Mouse (Mus musculus) forebrain, embryonic 11.5 days (tissue): ENCODE results near the gene Serpine2. TPM values are rescaled to one million over a fixed set of nuclear protein-coding genes. Genes with fewer than 3 reads are reported as not detected.

ENCODE experiments used
- ATAC-seq: fragments of 200-750 bp; cut with Nextera tagmentation; replicated peaks from 2 replicates; pipeline ENCODE4 v1.8.0; 2017; ENCODE audit warnings: moderate TSS enrichment; ENCODE audit not compliant: low FRiP score
- DNase-seq: peaks from one replicate; pipeline ENCODE4 v3.0.0-alpha.2; 2017; ENCODE audit warnings: low spot score
- H3K27ac ChIP-seq: fragments of 300-500 bp; sonication (generic); 2 replicates; pipeline ENCODE4 v1.5.1; 2014; ENCODE audit warnings: low read depth, low read length
- H3K27me3 ChIP-seq: fragments of 300-500 bp; sonication (generic); 2 replicates; pipeline ENCODE4 v1.6.1; 2014; ENCODE audit warnings: mild to moderate bottlenecking, low read length, mixed read lengths; ENCODE audit not compliant: control insufficient read depth, insufficient read depth
- H3K36me3 ChIP-seq: fragments of 300-500 bp; sonication (generic); 2 replicates; pipeline ENCODE4 v1.6.1; 2014; ENCODE audit warnings: mild to moderate bottlenecking, low read length, moderate library complexity, mixed read lengths; ENCODE audit not compliant: control insufficient read depth, insufficient read depth
- H3K4me1 ChIP-seq: fragments of 300-500 bp; sonication (generic); replicated peaks from 2 replicates; pipeline ENCODE4 v1.6.1; 2014; ENCODE audit warnings: low read length, mixed read lengths; ENCODE audit not compliant: control insufficient read depth, insufficient read depth
- H3K4me2 ChIP-seq: fragments of 300-500 bp; sonication (generic); 2 replicates; pipeline ENCODE4 v1.6.1; 2014; ENCODE audit warnings: low read depth, mild to moderate bottlenecking, low read length, moderate library complexity, mixed read lengths; ENCODE audit not compliant: severe bottlenecking
- H3K4me3 ChIP-seq: fragments of 300-500 bp; sonication (generic); 2 replicates; pipeline ENCODE4 v1.5.1; 2014; ENCODE audit warnings: low read depth, low read length
- H3K9ac ChIP-seq: fragments of 300-500 bp; sonication (generic); 2 replicates; pipeline ENCODE4 v1.6.1; 2014; ENCODE audit warnings: low read length
- H3K9me3 ChIP-seq: fragments of 300-500 bp; sonication (generic); 2 replicates; pipeline ENCODE4 v1.6.1; 2016; ENCODE audit warnings: low read length, mixed read lengths; ENCODE audit not compliant: control insufficient read depth
- WGBS: fragments of 180-500 bp; shearing (Covaris S2); extraction: QIAGEN DNeasy Blood & Tissue Kit; methylation state at CpG from one replicate; pipeline ENCODE4 v1.1.7; 2014; 5-methylcytosine and 5-hydroxymethylcytosine counted together
- polyA plus RNA-seq: library from polyadenylated mRNA; unstranded; fragments of >200 nt; fragmentation: Nextera tagmentation; extraction: Ambion mirVana; gene quantifications from 2 replicates; pipeline ENCODE4 v1.2.1, GENCODE M21; 2014

The Serpine2 gene
- polyA plus RNA-seq, 1 experiment from 2014 or later, result 49.1 TPM

- peaks cover 9% of the 10 kb centered on the region for H3K27me3 ChIP-seq
- WGBS, result 33% methylated on average over 4 of the region's 4 CpGs
- ATAC-seq (no peak), DNase-seq (no peak)
- H3K36me3 ChIP-seq, result no peaks in the 10 kb centered on the region
- peak overlapping the region; percentile 92 for H3K4me2 ChIP-seq
- no peaks in the 10 kb centered on the region for H3K9me3 ChIP-seq
- H3K4me3 ChIP-seq, result peak overlapping the region; percentile 59
- H3K4me1 ChIP-seq, result peaks cover 2% of the 10 kb centered on the region; the same call in 1 of the 2 replicates
- peak overlapping the region; percentile 72 for H3K9ac ChIP-seq
- H3K27ac ChIP-seq, result no peak overlapping the region
Observed at GRCm38 (mm10) chr1:79859026-79859425, 2.0 kb downstream of the Serpine2 start.

DNA sequence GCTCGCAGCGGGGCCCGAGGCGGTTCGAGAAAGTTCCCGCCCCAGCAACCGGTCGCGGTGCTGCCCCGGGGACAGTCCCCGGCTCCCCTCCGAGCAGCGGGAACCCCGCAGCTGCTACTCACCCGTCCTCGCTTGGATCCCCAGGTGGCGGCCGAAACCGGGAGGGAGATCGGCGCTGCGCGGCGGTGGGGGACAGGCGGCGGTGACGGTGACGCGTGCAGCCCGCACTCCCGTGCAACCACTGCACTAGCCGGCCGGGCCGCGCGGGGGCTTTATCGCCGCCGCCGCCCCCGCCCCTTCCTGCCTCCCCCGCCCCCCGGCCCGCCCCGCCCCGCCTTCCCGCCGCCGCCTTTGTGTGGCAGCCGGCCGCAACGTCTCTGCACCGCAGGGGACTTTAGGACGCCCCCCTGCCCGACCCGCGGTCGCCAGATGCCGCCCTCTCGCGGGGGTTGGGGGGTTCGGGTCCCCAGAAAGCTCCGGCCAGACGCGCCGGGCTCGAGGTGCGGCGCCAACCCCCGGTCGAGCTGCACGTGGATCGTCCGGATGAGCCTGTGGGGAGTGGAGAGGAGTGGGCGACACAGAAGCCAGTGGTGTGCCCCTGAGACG, 2.5 kb downstream of the Serpine2 start:
- Histone ChIP-seq H3K4me3 (peak overlapping the region; percentile 59), H3K36me3 (no peaks in the 10 kb centered on the region), H3K27ac (no peak overlapping the region), H3K4me1 (peaks cover 2% of the 10 kb centered on the region; the same call in 1 of the 2 replicates), H3K9ac (peak overlapping the region; percentile 72), H3K9me3 (no peaks in the 10 kb centered on the region), H3K27me3 (peaks cover 9% of the 10 kb centered on the region), H3K4me2 (peak overlapping the region; percentile 92)
- WGBS, result under 1% methylated on average over 55 of the region's 76 CpGs
- ATAC-seq, result peak; percentile 74
- peak; percentile 80 for DNase-seq

- WGBS, result 3% methylated on average over 32 of the region's 32 CpGs
- peak overlapping the region; percentile 92 for H3K4me2 ChIP-seq
- H3K27me3 ChIP-seq, result peaks cover 9% of the 10 kb centered on the region
- H3K9me3 ChIP-seq, result no peaks in the 10 kb centered on the region
- peak overlapping the region; percentile 72 for H3K9ac ChIP-seq
- ATAC-seq (peak; percentile 32), DNase-seq (no peak)
- H3K4me3 ChIP-seq, result peak overlapping the region; percentile 59
- H3K27ac ChIP-seq, result no peak overlapping the region
- H3K4me1 ChIP-seq, result peaks cover 2% of the 10 kb centered on the region; the same call in 1 of the 2 replicates
- no peaks in the 10 kb centered on the region for H3K36me3 ChIP-seq
Observed at GRCm38 (mm10) chr1:79857681-79858388, 3.1 kb downstream of the Serpine2 start.

- Histone ChIP-seq H3K4me2 (no peak overlapping the region), H3K36me3 (no peaks in the 10 kb centered on the region), H3K4me1 (peaks cover 2% of the 10 kb centered on the region; the same call in 1 of the 2 replicates), H3K4me3 (no peak overlapping the region), H3K27ac (no peak overlapping the region), H3K9ac (no peak overlapping the region), H3K9me3 (no peaks in the 10 kb centered on the region), H3K27me3 (peaks cover 9% of the 10 kb centered on the region)
- no peak for DNase-seq
- 33% methylated on average over 4 of the region's 4 CpGs for WGBS
- ATAC-seq, result no peak
Observed at GRCm38 (mm10) chr1:79856756-79857155, 4.2 kb downstream of the Serpine2 start.

- Histone ChIP-seq H3K4me1 (0 out of 2 replicates have a peak, but pooled peaks cover 2% of the 10 kb centered on the region), H3K36me3 (no peaks in the 10 kb centered on the region), H3K4me2 (no peak overlapping the region), H3K9me3 (no peaks in the 10 kb centered on the region), H3K4me3 (no peak overlapping the region), H3K27me3 (peaks cover 5% of the 10 kb centered on the region), H3K9ac (no peak overlapping the region), H3K27ac (no peak overlapping the region)
- WGBS, result 91% methylated on average over 3 of the region's 3 CpGs
- ATAC-seq, result no peak
- DNase-seq, result no peak
Observed at GRCm38 (mm10) chr1:79853527-79853926, 7.5 kb downstream of the Serpine2 start.

DNA sequence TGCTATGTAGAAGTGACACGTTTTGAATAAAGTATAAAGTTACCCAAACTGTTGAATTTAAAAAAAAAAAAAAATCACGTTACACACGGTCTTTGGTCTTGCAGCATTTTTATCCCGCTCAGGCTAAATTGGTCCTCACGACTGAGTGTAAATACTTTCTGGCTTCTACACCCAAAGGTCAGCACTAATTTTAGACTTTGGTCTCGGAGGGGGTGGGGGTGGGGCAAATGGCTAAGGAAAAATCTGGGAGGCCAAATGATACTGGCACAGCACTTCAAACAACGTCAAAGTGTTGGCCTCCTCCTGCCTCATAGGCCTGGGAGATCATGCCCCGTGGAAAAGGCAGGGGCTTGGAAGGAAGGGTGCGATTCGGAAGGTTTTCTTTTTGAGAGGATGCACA, 10.6 kb downstream of the Serpine2 start:
- Histone ChIP-seq H3K9me3 (no peaks in the 10 kb centered on the region), H3K4me1 (no peaks in the 10 kb centered on the region), H3K4me2 (no peak overlapping the region), H3K36me3 (no peaks in the 10 kb centered on the region), H3K27me3 (no peaks in the 10 kb centered on the region), H3K27ac (no peak overlapping the region), H3K9ac (no peak overlapping the region), H3K4me3 (no peak overlapping the region)
- ATAC-seq (no peak), DNase-seq (no peak)
- 88% methylated on average over 10 of the region's 10 CpGs for WGBS

DNA sequence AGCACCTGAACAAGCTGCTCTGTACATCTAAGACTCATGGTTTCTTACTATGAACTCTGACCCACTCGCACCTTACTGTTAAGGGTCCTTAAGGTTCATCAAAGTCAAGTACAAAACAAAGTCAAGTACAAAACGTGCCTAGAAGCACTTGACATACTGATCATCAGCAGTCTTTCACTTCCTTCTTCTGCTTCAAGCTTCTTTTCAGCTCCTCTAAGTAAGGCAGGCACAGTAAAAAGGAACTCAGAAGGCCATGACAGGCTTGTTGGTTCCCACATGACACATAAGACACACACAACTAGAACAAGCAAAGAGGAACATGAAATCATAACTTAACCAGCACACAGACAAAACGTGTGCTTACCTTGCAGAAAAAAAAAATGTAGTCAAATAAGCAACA, 12.3 kb downstream of the Serpine2 start:
- no peak overlapping the region for H3K27ac ChIP-seq
- no peaks in the 10 kb centered on the region for H3K9me3 ChIP-seq
- no peaks in the 10 kb centered on the region for H3K36me3 ChIP-seq
- DNase-seq (no peak), ATAC-seq (no peak)
- no peak overlapping the region for H3K4me2 ChIP-seq
- 79% methylated on average over 3 of the region's 3 CpGs for WGBS
- no peaks in the 10 kb centered on the region for H3K4me1 ChIP-seq
- no peaks in the 10 kb centered on the region for H3K27me3 ChIP-seq
- H3K4me3 ChIP-seq, result no peak overlapping the region
- H3K9ac ChIP-seq, result no peak overlapping the region

DNA sequence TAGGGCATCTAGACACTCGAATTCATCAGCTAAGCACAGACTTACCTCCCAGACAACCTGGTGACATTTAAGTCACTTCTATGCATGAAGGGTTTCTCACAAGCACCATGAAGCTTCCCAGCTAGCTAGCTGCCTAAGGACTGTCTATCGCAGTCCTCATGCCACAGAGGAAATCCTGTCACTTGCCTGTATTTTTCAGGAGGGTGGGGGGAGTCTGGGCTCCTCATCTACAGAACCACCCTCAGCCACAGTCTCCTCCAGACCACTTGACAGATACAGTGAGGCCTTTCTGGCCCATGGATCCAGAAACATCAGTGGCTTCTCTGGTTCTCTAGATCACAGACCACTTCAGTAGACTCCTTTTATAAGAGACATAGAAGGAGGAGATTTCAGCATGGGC, 14.1 kb downstream of the Serpine2 start:
- H3K36me3 ChIP-seq, result no peaks in the 10 kb centered on the region
- no peaks in the 10 kb centered on the region for H3K9me3 ChIP-seq
- no peak overlapping the region for H3K9ac ChIP-seq
- no peaks in the 10 kb centered on the region for H3K4me1 ChIP-seq
- ATAC-seq (no peak), DNase-seq (no peak)
- H3K27me3 ChIP-seq, result no peaks in the 10 kb centered on the region
- H3K4me3 ChIP-seq, result no peak overlapping the region
- H3K4me2 ChIP-seq, result no peak overlapping the region
- no peak overlapping the region for H3K27ac ChIP-seq
- 87% methylated on average over 2 of the region's 2 CpGs for WGBS
